Mouse (Mus musculus): Measurements from ENCODE around the gene Tamm41.

DNA sequence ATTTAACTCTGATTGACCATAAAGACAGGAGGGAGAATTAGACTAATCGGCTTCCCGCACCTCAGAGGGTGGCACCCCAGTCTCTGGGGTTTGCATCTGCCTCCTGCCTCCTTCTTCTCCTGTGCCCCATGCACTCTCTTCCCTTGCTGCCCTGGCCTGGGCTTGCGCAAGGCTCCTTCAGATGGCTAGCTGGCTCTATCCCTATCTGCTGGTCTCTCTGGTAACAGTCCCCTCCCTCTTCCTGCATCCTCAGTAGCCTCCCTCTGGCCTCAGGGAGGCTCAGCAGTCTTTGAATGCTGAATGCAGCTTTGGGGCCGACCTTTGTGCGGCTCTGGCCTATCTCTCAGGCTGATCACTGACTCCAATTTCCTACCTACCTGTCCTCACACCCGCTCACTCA lies 30.7 kb downstream of the Tamm41 start:
- TF ChIP-seq CTCF (IDR thresholded peaks at IDR 0.05; ENCODE audit: low read depth) (no peak), EP300 (IDR thresholded peaks at IDR 0.05; ENCODE audit: low read depth) (no peak)
